In genomic region chr6:103296015-103296414, GRCm38 (mm10) we compare ENCODE assay signal across 13 mouse cellular contexts.
DNase-seq lines count a peak whose midpoint lies in the region; ATAC-seq and TF ChIP-seq lines count a peak whose summit lies in the region.
"Had no signal": no experiment of that assay in that cellular context is flagged by ENCODE, and none has a peak within 500 bp of the region (broad histone marks: within the 10 kb centered on the region; RNA-seq: fewer than 3 reads in every experiment).

No protein-coding gene starts in this region.

- no peak overlapping the region for H3K4me2 ChIP-seq in forebrain, postnatal 0 days (ENCODE audit: low read depth)
- no peak overlapping the region for H3K4me2 ChIP-seq in forebrain, embryonic 11.5 days (ENCODE audit: low read depth, low read length, severe bottlenecking)
- no peak overlapping the region for H3K4me2 ChIP-seq in stomach, postnatal 0 days (replicated peaks; ENCODE audit: low read depth)
- H3K4me2 ChIP-seq: lung, embryonic 15.5 days; neural tube, embryonic 15.5 days had no signal

- no peaks in the 10 kb centered on the region for H3K36me3 ChIP-seq in forebrain, postnatal 0 days (ENCODE audit: insufficient read depth)
- no peaks in the 10 kb centered on the region for H3K36me3 ChIP-seq in forebrain, embryonic 11.5 days (ENCODE audit: control insufficient read depth, insufficient read depth, low read length)
- H3K36me3 ChIP-seq in stomach, postnatal 0 days (ENCODE audit: control insufficient read depth, insufficient read depth, low read length) = no peaks in the 10 kb centered on the region
- H3K36me3 ChIP-seq: embryonic facial prominence, embryonic 10.5 days; lung, embryonic 15.5 days; neural tube, embryonic 15.5 days had no signal

- H3K4me1 ChIP-seq in forebrain, postnatal 0 days (ENCODE audit: insufficient read depth) = no peaks in the 10 kb centered on the region
- no peaks in the 10 kb centered on the region for H3K4me1 ChIP-seq in forebrain, embryonic 11.5 days (replicated peaks; ENCODE audit: control insufficient read depth, insufficient read depth, low read length)
- H3K4me1 ChIP-seq in lung, adult 2 months (ENCODE audit: control insufficient read depth, insufficient read depth, low read length) = no peaks in the 10 kb centered on the region
- H3K4me1 ChIP-seq in stomach, postnatal 0 days (replicated peaks; ENCODE audit: control insufficient read depth, insufficient read depth) = no peaks in the 10 kb centered on the region
- H3K4me1 ChIP-seq: embryonic facial prominence, embryonic 10.5 days; lung, embryonic 15.5 days; neural tube, embryonic 15.5 days had no signal

- no peak overlapping the region for H3K4me3 ChIP-seq in forebrain, postnatal 0 days (ENCODE audit: low read depth, low read length)
- no peak overlapping the region for H3K4me3 ChIP-seq in forebrain, embryonic 11.5 days (ENCODE audit: low read depth, low read length)
- no peak overlapping the region for H3K4me3 ChIP-seq in lung, adult 2 months (replicated peaks; ENCODE audit: extremely low read depth, low read depth, low read length)
- no peak overlapping the region for H3K4me3 ChIP-seq in stomach, postnatal 0 days (ENCODE audit: low read depth, low read length)
- H3K4me3 ChIP-seq: embryonic facial prominence, embryonic 10.5 days; lung, embryonic 15.5 days; neural tube, embryonic 15.5 days had no signal

- peak; percentile 19; the same call in 1 of the 2 replicates for TF ChIP-seq CTCF in forebrain, postnatal 0 days (IDR thresholded peaks at IDR 0.05; ENCODE audit: low read depth)
- TF ChIP-seq CTCF in lung, adult 2 months (IDR thresholded peaks at IDR 0.05; ENCODE audit: insufficient read depth, low read length) = no peak
- TF ChIP-seq CTCF in stomach, postnatal 0 days (IDR thresholded peaks at IDR 0.05; ENCODE audit: low read depth) = peak; percentile 59

- 88% methylated on average over 6 of the region's 6 CpGs for WGBS in forebrain, postnatal 0 days
- 90% methylated on average over 6 of the region's 6 CpGs for WGBS in forebrain, embryonic 11.5 days
- WGBS in lung, adult 2 months = 80% methylated on average over 6 of the region's 6 CpGs
- WGBS in stomach, postnatal 0 days = 83% methylated on average over 6 of the region's 6 CpGs

- TF ChIP-seq POLR2A in lung, adult 2 months (IDR thresholded peaks at IDR 0.05; ENCODE audit: borderline replicate concordance, extremely low read depth, low read depth, low read length) = no peak

- DNase-seq in forebrain, postnatal 0 days = no peak
- no peak for DNase-seq in forebrain, embryonic 11.5 days (ENCODE audit: low spot score)
- DNase-seq in lung, postnatal 36 days = peak; percentile 35
- no peak for DNase-seq in lung, adult 2 months
- DNase-seq in c-Kit-positive CD71-negative TER-119-negative erythroid progenitor cells, embryonic 14.5 days (ENCODE audit: low read depth) = peak; percentile 24
- DNase-seq in stomach, postnatal 0 days (ENCODE audit: low spot score) = no peak
- DNase-seq in adrenal gland, postnatal 36 days = no peak
- DNase-seq in frontal cortex, adult 2 months (ENCODE audit: extremely low spot score in 1 of 2, low spot score in 1 of 2) = no peak
- DNase-seq: gastrocnemius, postnatal 36 days had no signal

- no peaks in the 10 kb centered on the region for H3K9me3 ChIP-seq in forebrain, postnatal 0 days (ENCODE audit: low read length)
- H3K9me3 ChIP-seq in forebrain, embryonic 11.5 days (ENCODE audit: control insufficient read depth, low read length) = no peaks in the 10 kb centered on the region
- H3K9me3 ChIP-seq in stomach, postnatal 0 days (ENCODE audit: control insufficient read depth, low read length) = no peaks in the 10 kb centered on the region
- H3K9me3 ChIP-seq: embryonic facial prominence, embryonic 10.5 days; lung, embryonic 15.5 days; neural tube, embryonic 15.5 days had no signal

- H3K27ac ChIP-seq in forebrain, postnatal 0 days (ENCODE audit: low read depth, low read length) = no peak overlapping the region
- H3K27ac ChIP-seq in forebrain, embryonic 11.5 days (ENCODE audit: low read depth, low read length) = no peak overlapping the region
- H3K27ac ChIP-seq in stomach, postnatal 0 days (replicated peaks) = no peak overlapping the region
- H3K27ac ChIP-seq: embryonic facial prominence, embryonic 10.5 days; lung, embryonic 15.5 days; neural tube, embryonic 15.5 days had no signal

- H3K27me3 ChIP-seq in forebrain, postnatal 0 days (ENCODE audit: insufficient read depth, low read length) = no peaks in the 10 kb centered on the region
- H3K27me3 ChIP-seq in forebrain, embryonic 11.5 days (ENCODE audit: control insufficient read depth, insufficient read depth, low read length) = no peaks in the 10 kb centered on the region
- H3K27me3 ChIP-seq in stomach, postnatal 0 days (ENCODE audit: control insufficient read depth, insufficient read depth, low read length) = no peaks in the 10 kb centered on the region
- H3K27me3 ChIP-seq: lung, embryonic 15.5 days; neural tube, embryonic 15.5 days had no signal

- no peak overlapping the region for H3K9ac ChIP-seq in forebrain, postnatal 0 days
- H3K9ac ChIP-seq in forebrain, embryonic 11.5 days (ENCODE audit: low read length) = no peak overlapping the region
- H3K9ac ChIP-seq in stomach, postnatal 0 days (ENCODE audit: low read length) = no peak overlapping the region
- H3K9ac ChIP-seq: lung, embryonic 15.5 days; neural tube, embryonic 15.5 days had no signal

- no peak for ATAC-seq in forebrain, postnatal 0 days
- ATAC-seq in forebrain, embryonic 11.5 days (replicated peaks; ENCODE audit: low FRiP score) = no peak
- ATAC-seq in stomach, postnatal 0 days (ENCODE audit: low FRiP score, low TSS enrichment) = no peak
- ATAC-seq: intestine, embryonic 16.5 days had no signal

- no peak for TF ChIP-seq EP300 in stomach, postnatal 0 days (optimal IDR thresholded peaks at IDR 0.05)

Comparison
In these comparisons a context has a peak if more than half of its experiments do, and no peak if none do; other contexts are left out.
1. DNase-seq: peak in lung, postnatal 36 days (single experiment) and c-Kit-positive CD71-negative TER-119-negative erythroid progenitor cells, embryonic 14.5 days (single experiment); none in forebrain, postnatal 0 days (single experiment), forebrain, embryonic 11.5 days (single experiment), lung, adult 2 months (single experiment), stomach, postnatal 0 days (single experiment), adrenal gland, postnatal 36 days (0 of 2) and frontal cortex, adult 2 months (0 of 2).